Mouse (Mus musculus) bone marrow macrophage, adult 2 months (primary cell): ENCODE results near the gene Dcst2. TPM values are rescaled to one million over a fixed set of nuclear protein-coding genes. Genes with fewer than 3 reads are reported as not detected.
A peak's percentile ranks its signal among the peaks of the same experiment; 100 is the strongest.

ENCODE experiments used
- H3K27ac ChIP-seq: 2 replicates; pipeline ENCODE4 v1.5.1; 2012; ENCODE audit warnings: low read depth, low read length; ENCODE audit not compliant: insufficient read depth
- H3K4me1 ChIP-seq: 2 replicates; pipeline ENCODE4 v1.6.1; 2012; ENCODE audit warnings: low read length; ENCODE audit not compliant: control insufficient read depth, insufficient read depth
- H3K4me3 ChIP-seq: 2 replicates; pipeline ENCODE4 v1.5.1; 2012; ENCODE audit warnings: mild to moderate bottlenecking, low read length, moderate library complexity; ENCODE audit not compliant: insufficient read depth
- CTCF ChIP-seq: IDR thresholded peaks from 2 replicates; pipeline ENCODE4 v1.5.1; 2012; ENCODE audit warnings: low read depth, mild to moderate bottlenecking, low read length, moderate library complexity
- POLR2A ChIP-seq: IDR thresholded peaks from 2 replicates; pipeline ENCODE4 v1.6.1; 2012; ENCODE audit warnings: mild to moderate bottlenecking, low read depth, low read length, borderline replicate concordance
- polyA plus RNA-seq: library from polyadenylated mRNA; stranded (reverse); fragments of >200 nt; gene quantifications from 2 replicates; pipeline ENCODE4 v1.2.4, GENCODE M21; 2012; ENCODE audit not compliant: missing spikeins, insufficient read depth, insufficient read length

Gene Dcst2
- not detected in 2 replicates for polyA plus RNA-seq

GRCm38 (mm10) chr3:89361675-89362074, at the start of gene Dcst2:
TSS of gene Dcst2 (plus strand) at chr3:89361975.
- Histone ChIP-seq H3K27ac (no peak within 1 kb of the TSS), H3K4me1 (peaks cover 14% of the 10 kb centered on the region), H3K4me3 (no peak within 1 kb of the TSS)
- no peak for TF ChIP-seq POLR2A
- no peak for TF ChIP-seq CTCF

- Histone ChIP-seq H3K4me3 (no peak overlapping the region), H3K4me1 (peaks cover 4% of the 10 kb centered on the region), H3K27ac (no peak overlapping the region)
- no peak for TF ChIP-seq POLR2A
- TF ChIP-seq CTCF = no peak
Observed at GRCm38 (mm10) chr3:89314340-89314739, 47.4 kb upstream of the Dcst2 start.

GRCm38 (mm10) chr3:89314791-89315190, 47.0 kb upstream of the Dcst2 start:
- no peak for TF ChIP-seq CTCF
- no peak for TF ChIP-seq POLR2A
- peaks cover 4% of the 10 kb centered on the region for H3K4me1 ChIP-seq
- H3K4me3 ChIP-seq = no peak overlapping the region
- H3K27ac ChIP-seq = no peak overlapping the region

GRCm38 (mm10) chr3:89315195-89315929, 46.4 kb upstream of the Dcst2 start:
- no peak for TF ChIP-seq POLR2A
- peak; percentile 98 for TF ChIP-seq CTCF
- Histone ChIP-seq H3K27ac (no peak overlapping the region), H3K4me3 (0 out of 2 replicates have a peak overlapping the region, but pooled peaks have one; percentile 5), H3K4me1 (peaks cover 7% of the 10 kb centered on the region)

GRCm38 (mm10) chr3:89315930-89316831, 45.6 kb upstream of the Dcst2 start:
- H3K4me1 ChIP-seq = peaks cover 6% of the 10 kb centered on the region
- no peak overlapping the region for H3K27ac ChIP-seq
- TF ChIP-seq POLR2A (no peak), CTCF (no peak)
- no peak overlapping the region for H3K4me3 ChIP-seq

GRCm38 (mm10) chr3:89316833-89317232, 44.9 kb upstream of the Dcst2 start:
- H3K4me1 ChIP-seq = peaks cover 3% of the 10 kb centered on the region; the same call in 1 of the 2 replicates

GRCm38 (mm10) chr3:89317246-89317645, 44.5 kb upstream of the Dcst2 start:
- Histone ChIP-seq H3K4me3 (no peak overlapping the region), H3K27ac (no peak overlapping the region), H3K4me1 (peaks cover 3% of the 10 kb centered on the region; the same call in 1 of the 2 replicates)
- no peak for TF ChIP-seq POLR2A
- no peak for TF ChIP-seq CTCF

More at GRCm38 (mm10) chr3:89316833-89317232, 44.9 kb upstream of the Dcst2 start:
- no peak overlapping the region for H3K4me3 ChIP-seq
- no peak overlapping the region for H3K27ac ChIP-seq
- TF ChIP-seq CTCF (peak; percentile 66), POLR2A (no peak)

- peaks cover 3% of the 10 kb centered on the region; the same call in 1 of the 2 replicates for H3K4me1 ChIP-seq
- no peak overlapping the region for H3K4me3 ChIP-seq
- no peak overlapping the region for H3K27ac ChIP-seq
- TF ChIP-seq CTCF = no peak
- no peak for TF ChIP-seq POLR2A
Observed at GRCm38 (mm10) chr3:89318316-89318715, 43.5 kb upstream of the Dcst2 start.

GRCm38 (mm10) chr3:89318971-89319590, 42.7 kb upstream of the Dcst2 start:
- H3K4me3 ChIP-seq = peak overlapping the region; percentile 41; the same call in 1 of the 2 replicates
- H3K4me1 ChIP-seq = peaks cover 3% of the 10 kb centered on the region; the same call in 1 of the 2 replicates

More at GRCm38 (mm10) chr3:89318971-89319590, 42.7 kb upstream of the Dcst2 start:
- H3K27ac ChIP-seq = no peak overlapping the region
- TF ChIP-seq CTCF (no peak), POLR2A (no peak)
